Mouse (Mus musculus): ENCODE measurements around the gene Brd1. TPM values are rescaled to one million over a fixed set of nuclear protein-coding genes. Genes with fewer than 3 reads are reported as not detected.

Brd1 gene
- polyA plus RNA-seq, 1 experiment: 14.4 TPM

DNA sequence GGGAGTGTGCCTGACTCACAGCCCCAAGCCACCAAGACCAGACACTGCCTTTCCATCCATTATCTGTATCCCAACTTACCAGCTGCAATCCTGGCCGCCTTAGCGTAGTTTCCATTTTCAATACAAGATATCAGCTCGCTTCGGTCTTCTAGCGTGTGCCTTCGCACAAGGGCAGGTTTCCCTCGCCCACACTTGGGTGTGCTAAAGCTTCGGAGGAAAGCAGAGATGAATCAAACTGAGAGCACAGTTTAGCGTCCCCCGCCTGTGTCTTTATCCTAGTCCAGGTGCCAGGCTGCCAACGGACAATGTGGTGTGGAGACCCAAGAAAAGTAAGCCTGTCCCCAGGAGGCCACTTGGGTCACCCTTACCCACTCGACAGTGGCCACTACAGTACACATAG is 42.9 kb downstream of the Brd1 start:
- TF ChIP-seq CTCF (IDR thresholded peaks at IDR 0.05; ENCODE audit: control insufficient read depth, insufficient read depth, insufficient replicate concordance, low read depth, low read length) (no peak), POLR2A (IDR thresholded peaks at IDR 0.05; ENCODE audit: control insufficient read depth, low read depth, low read length) (no peak)
- Histone ChIP-seq H3K27ac (ENCODE audit: control insufficient read depth, insufficient read depth, low read depth, low read length) (no peak overlapping the region), H3K4me3 (ENCODE audit: control insufficient read depth, low read depth, low read length) (no peak overlapping the region), H3K27me3 (ENCODE audit: control insufficient read depth, insufficient read depth, low read length) (no peaks in the 10 kb centered on the region), H3K36me3 (ENCODE audit: control insufficient read depth, insufficient read depth, low read length) (peaks cover 4% of the 10 kb centered on the region), H3K4me1 (ENCODE audit: control insufficient read depth, insufficient read depth, low read length) (no peaks in the 10 kb centered on the region; the same call in 1 of the 2 replicates)

GRCm38 (mm10) chr15:88688120-88688519 is 45.9 kb downstream of the Brd1 start:
- no peaks in the 10 kb centered on the region; the same call in 1 of the 2 replicates for H3K4me1 ChIP-seq (ENCODE audit: control insufficient read depth, insufficient read depth, low read length)
- no peak overlapping the region for H3K27ac ChIP-seq (ENCODE audit: control insufficient read depth, insufficient read depth, low read depth, low read length)
- TF ChIP-seq CTCF (IDR thresholded peaks at IDR 0.05; ENCODE audit: control insufficient read depth, insufficient read depth, insufficient replicate concordance, low read depth, low read length) (no peak), POLR2A (IDR thresholded peaks at IDR 0.05; ENCODE audit: control insufficient read depth, low read depth, low read length) (no peak)
- H3K36me3 ChIP-seq (ENCODE audit: control insufficient read depth, insufficient read depth, low read length): no peaks in the 10 kb centered on the region; the same call in none of the 2 replicates
- H3K27me3 ChIP-seq (ENCODE audit: control insufficient read depth, insufficient read depth, low read length): no peaks in the 10 kb centered on the region
- H3K4me3 ChIP-seq (ENCODE audit: control insufficient read depth, low read depth, low read length): no peak overlapping the region

GRCm38 (mm10) chr15:88686725-88687124 is 47.3 kb downstream of the Brd1 start:
- no peak for TF ChIP-seq CTCF (IDR thresholded peaks at IDR 0.05; ENCODE audit: control insufficient read depth, insufficient read depth, insufficient replicate concordance, low read depth, low read length)
- TF ChIP-seq POLR2A (IDR thresholded peaks at IDR 0.05; ENCODE audit: control insufficient read depth, low read depth, low read length): no peak
- Histone ChIP-seq H3K36me3 (ENCODE audit: control insufficient read depth, insufficient read depth, low read length) (no peaks in the 10 kb centered on the region; the same call in 1 of the 2 replicates), H3K27ac (ENCODE audit: control insufficient read depth, insufficient read depth, low read depth, low read length) (no peak overlapping the region)

DNA sequence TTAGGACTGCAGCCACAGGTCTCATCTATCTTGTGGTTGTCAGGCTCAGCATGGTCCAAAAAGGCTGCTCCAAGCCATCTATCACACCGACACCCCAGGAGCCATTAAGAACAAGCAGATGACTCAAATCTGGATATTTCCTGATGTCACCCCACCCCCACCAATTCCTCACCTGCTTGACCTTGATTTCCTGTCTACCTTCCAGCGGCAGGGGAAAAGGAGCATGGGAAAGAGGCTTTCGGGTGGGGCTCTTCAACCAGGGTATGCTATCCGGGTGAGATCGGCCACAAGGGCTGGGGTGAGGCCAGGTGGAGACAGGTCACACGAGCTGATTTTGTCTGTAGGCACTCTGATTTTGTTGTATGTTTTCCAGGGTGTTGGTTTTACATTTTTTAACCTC is 50.0 kb downstream of the Brd1 start:
- no peak overlapping the region for H3K27ac ChIP-seq (ENCODE audit: control insufficient read depth, insufficient read depth, low read depth, low read length)
- no peaks in the 10 kb centered on the region; the same call in 1 of the 2 replicates for H3K36me3 ChIP-seq (ENCODE audit: control insufficient read depth, insufficient read depth, low read length)
- H3K4me3 ChIP-seq (ENCODE audit: control insufficient read depth, low read depth, low read length): no peak overlapping the region
- TF ChIP-seq POLR2A (IDR thresholded peaks at IDR 0.05; ENCODE audit: control insufficient read depth, low read depth, low read length) (no peak), CTCF (IDR thresholded peaks at IDR 0.05; ENCODE audit: control insufficient read depth, insufficient read depth, insufficient replicate concordance, low read depth, low read length) (no peak)
- no peaks in the 10 kb centered on the region for H3K4me1 ChIP-seq (ENCODE audit: control insufficient read depth, insufficient read depth, low read length)
- no peaks in the 10 kb centered on the region for H3K27me3 ChIP-seq (ENCODE audit: control insufficient read depth, insufficient read depth, low read length)

More at GRCm38 (mm10) chr15:88686725-88687124, 47.3 kb downstream of the Brd1 start:
- H3K4me1 ChIP-seq (ENCODE audit: control insufficient read depth, insufficient read depth, low read length): no peaks in the 10 kb centered on the region
- H3K27me3 ChIP-seq (ENCODE audit: control insufficient read depth, insufficient read depth, low read length): no peaks in the 10 kb centered on the region
- no peak overlapping the region for H3K4me3 ChIP-seq (ENCODE audit: control insufficient read depth, low read depth, low read length)

DNA sequence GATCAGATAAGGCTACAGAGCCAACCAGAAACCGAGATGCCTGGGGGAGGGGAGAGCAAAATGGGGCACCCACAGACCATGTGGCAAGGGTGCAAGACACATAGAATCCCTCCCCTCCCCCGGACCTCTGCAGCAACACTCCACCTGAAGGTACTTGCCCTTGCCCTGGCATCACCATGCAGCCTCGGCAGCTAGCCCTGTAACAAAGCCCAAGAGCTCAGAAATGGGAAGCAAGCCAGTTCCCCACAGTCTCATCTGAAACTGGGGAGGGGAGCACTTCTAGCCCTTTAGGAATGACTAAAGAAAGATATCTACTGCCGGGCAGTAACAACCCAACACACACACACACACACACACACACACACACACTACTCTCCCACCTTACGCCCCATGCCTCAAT is 53.1 kb downstream of the Brd1 start:
- Histone ChIP-seq H3K4me1 (ENCODE audit: control insufficient read depth, insufficient read depth, low read length) (no peaks in the 10 kb centered on the region), H3K4me3 (ENCODE audit: control insufficient read depth, low read depth, low read length) (no peak overlapping the region), H3K36me3 (ENCODE audit: control insufficient read depth, insufficient read depth, low read length) (no peaks in the 10 kb centered on the region), H3K27ac (ENCODE audit: control insufficient read depth, insufficient read depth, low read depth, low read length) (no peak overlapping the region), H3K27me3 (ENCODE audit: control insufficient read depth, insufficient read depth, low read length) (no peaks in the 10 kb centered on the region)
- no peak for TF ChIP-seq CTCF (IDR thresholded peaks at IDR 0.05; ENCODE audit: control insufficient read depth, insufficient read depth, insufficient replicate concordance, low read depth, low read length)

GRCm38 (mm10) chr15:88677568-88677967 is 56.5 kb downstream of the Brd1 start:
- TF ChIP-seq CTCF (IDR thresholded peaks at IDR 0.05; ENCODE audit: control insufficient read depth, insufficient read depth, insufficient replicate concordance, low read depth, low read length) (no peak), POLR2A (IDR thresholded peaks at IDR 0.05; ENCODE audit: control insufficient read depth, low read depth, low read length) (no peak)
- H3K4me1 ChIP-seq (ENCODE audit: control insufficient read depth, insufficient read depth, low read length): no peaks in the 10 kb centered on the region
- H3K4me3 ChIP-seq (ENCODE audit: control insufficient read depth, low read depth, low read length): no peak overlapping the region
- no peaks in the 10 kb centered on the region for H3K36me3 ChIP-seq (ENCODE audit: control insufficient read depth, insufficient read depth, low read length)
- H3K27ac ChIP-seq (ENCODE audit: control insufficient read depth, insufficient read depth, low read depth, low read length): no peak overlapping the region
- no peaks in the 10 kb centered on the region for H3K27me3 ChIP-seq (ENCODE audit: control insufficient read depth, insufficient read depth, low read length)

DNA sequence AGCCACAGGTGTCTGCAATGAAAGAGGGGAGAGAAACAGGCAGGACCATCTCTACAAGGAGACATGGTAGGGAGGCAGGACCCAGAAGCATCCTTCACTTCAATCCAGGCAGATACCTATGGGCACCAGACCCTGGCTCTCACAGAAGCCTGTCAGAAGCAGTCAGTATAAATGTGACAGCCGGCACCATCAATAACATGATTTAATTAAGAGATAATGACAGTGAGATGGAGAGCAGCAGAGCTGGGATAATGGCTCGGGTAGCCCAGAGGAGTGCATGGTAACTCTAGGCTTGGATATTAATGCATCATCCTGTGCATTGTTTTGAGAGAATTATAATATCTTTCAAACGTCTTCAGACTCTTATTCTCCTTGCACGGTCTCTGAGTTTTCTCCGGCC is 58.0 kb downstream of the Brd1 start:
- Histone ChIP-seq H3K27ac (ENCODE audit: control insufficient read depth, insufficient read depth, low read depth, low read length) (no peak overlapping the region), H3K4me3 (ENCODE audit: control insufficient read depth, low read depth, low read length) (no peak overlapping the region), H3K27me3 (ENCODE audit: control insufficient read depth, insufficient read depth, low read length) (no peaks in the 10 kb centered on the region), H3K4me1 (ENCODE audit: control insufficient read depth, insufficient read depth, low read length) (no peaks in the 10 kb centered on the region), H3K36me3 (ENCODE audit: control insufficient read depth, insufficient read depth, low read length) (no peaks in the 10 kb centered on the region)
- TF ChIP-seq POLR2A (IDR thresholded peaks at IDR 0.05; ENCODE audit: control insufficient read depth, low read depth, low read length) (no peak), CTCF (IDR thresholded peaks at IDR 0.05; ENCODE audit: control insufficient read depth, insufficient read depth, insufficient replicate concordance, low read depth, low read length) (no peak)

DNA sequence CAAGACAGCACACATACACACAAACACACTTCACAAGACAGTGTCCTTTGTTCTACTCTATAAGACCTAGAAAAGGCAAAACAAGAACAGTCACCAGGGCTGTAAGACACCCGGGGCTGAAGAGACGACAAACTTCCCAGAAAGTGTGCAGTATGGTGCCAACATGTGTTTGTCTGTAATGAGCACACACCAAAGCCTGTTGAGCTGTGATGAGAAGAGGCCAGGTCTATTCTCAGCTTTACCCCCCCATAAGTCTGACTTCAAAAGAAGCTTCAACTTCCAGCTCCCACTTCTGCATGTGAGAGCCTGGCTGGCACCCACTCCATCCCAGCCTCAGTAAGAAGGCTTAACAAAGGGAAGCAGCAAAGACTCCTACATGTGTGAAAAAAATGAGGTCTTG is 65.3 kb downstream of the Brd1 start:
- Histone ChIP-seq H3K4me1 (ENCODE audit: control insufficient read depth, insufficient read depth, low read length) (no peaks in the 10 kb centered on the region), H3K4me3 (ENCODE audit: control insufficient read depth, low read depth, low read length) (no peak overlapping the region), H3K27me3 (ENCODE audit: control insufficient read depth, insufficient read depth, low read length) (no peaks in the 10 kb centered on the region), H3K36me3 (ENCODE audit: control insufficient read depth, insufficient read depth, low read length) (no peaks in the 10 kb centered on the region), H3K27ac (ENCODE audit: control insufficient read depth, insufficient read depth, low read depth, low read length) (no peak overlapping the region)
- TF ChIP-seq CTCF (IDR thresholded peaks at IDR 0.05; ENCODE audit: control insufficient read depth, insufficient read depth, insufficient replicate concordance, low read depth, low read length): no peak
